ENCODE assay signal across 8 mouse cellular contexts in genomic region chr11:78177437-78177836, GRCm38 (mm10). TPM values are rescaled to one million over a fixed set of nuclear protein-coding genes. Genes with fewer than 3 reads are reported as not detected.
DNase-seq lines count a peak whose midpoint lies in the region; ATAC-seq and TF ChIP-seq lines count a peak whose summit lies in the region.

No protein-coding gene starts in this region.

- H3K27me3 ChIP-seq in heart, embryonic 16.5 days (ENCODE audit: control insufficient read depth, insufficient read depth, low read length): no peaks in the 10 kb centered on the region
- no peaks in the 10 kb centered on the region for H3K27me3 ChIP-seq in limb, embryonic 13.5 days
- H3K27me3 ChIP-seq in midbrain, embryonic 13.5 days: peaks cover 6% of the 10 kb centered on the region

- no peaks in the 10 kb centered on the region; the same call in none of the 2 replicates for H3K4me1 ChIP-seq in bone marrow, adult 2 months (ENCODE audit: control insufficient read depth, insufficient read depth, low read length)
- H3K4me1 ChIP-seq in heart, embryonic 16.5 days (ENCODE audit: control insufficient read depth, insufficient read depth, low read length): peaks cover 32% of the 10 kb centered on the region
- peaks cover 59% of the 10 kb centered on the region for H3K4me1 ChIP-seq in limb, embryonic 13.5 days
- H3K4me1 ChIP-seq in midbrain, embryonic 13.5 days (replicated peaks): peaks cover 61% of the 10 kb centered on the region

- TF ChIP-seq CTCF in bone marrow, adult 2 months (IDR thresholded peaks at IDR 0.05; ENCODE audit: control insufficient read depth, insufficient read depth, low read length): no peak

- H3K4me2 ChIP-seq in heart, embryonic 16.5 days (ENCODE audit: low read depth, low read length): peak overlapping the region; percentile 95
- peak overlapping the region; percentile 91 for H3K4me2 ChIP-seq in limb, embryonic 13.5 days (replicated peaks)
- peak overlapping the region; percentile 82 for H3K4me2 ChIP-seq in midbrain, embryonic 13.5 days (replicated peaks)

- H3K9me3 ChIP-seq in heart, embryonic 16.5 days (replicated peaks; ENCODE audit: control insufficient read depth, low read length): no peaks in the 10 kb centered on the region
- H3K9me3 ChIP-seq in limb, embryonic 13.5 days: no peaks in the 10 kb centered on the region
- no peaks in the 10 kb centered on the region for H3K9me3 ChIP-seq in midbrain, embryonic 13.5 days

- peak; percentile 27 for DNase-seq in cerebellum, adult 11-12 months
- DNase-seq in cerebellum, postnatal 14 days: no peak
- DNase-seq in left cerebral cortex, adult 18-20 months (ENCODE audit: low spot score in 2 of 2): no peak
- DNase-seq in layer of hippocampus, adult 11-12 months (ENCODE audit: low spot score): no peak

- no peak for TF ChIP-seq POLR2A in bone marrow, adult 2 months (IDR thresholded peaks at IDR 0.05; ENCODE audit: borderline replicate concordance, control insufficient read depth, low read depth, low read length)

- peaks cover 23% of the 10 kb centered on the region for H3K36me3 ChIP-seq in heart, embryonic 16.5 days (ENCODE audit: control insufficient read depth, insufficient read depth)
- peaks cover 36% of the 10 kb centered on the region for H3K36me3 ChIP-seq in limb, embryonic 13.5 days
- H3K36me3 ChIP-seq in midbrain, embryonic 13.5 days: peaks cover 27% of the 10 kb centered on the region

- ATAC-seq in heart, embryonic 16.5 days (replicated peaks; ENCODE audit: extremely low read depth, insufficient read depth, low FRiP score): no peak
- no peak for ATAC-seq in limb, embryonic 13.5 days (ENCODE audit: low FRiP score, low read depth)
- ATAC-seq in midbrain, embryonic 13.5 days: peak; percentile 10

- H3K4me3 ChIP-seq in bone marrow, adult 2 months (replicated peaks; ENCODE audit: control insufficient read depth, low read depth, low read length): peak overlapping the region; percentile 96
- peak overlapping the region; percentile 81 for H3K4me3 ChIP-seq in heart, embryonic 16.5 days (ENCODE audit: low read length)
- H3K4me3 ChIP-seq in limb, embryonic 13.5 days: peak overlapping the region; percentile 68
- H3K4me3 ChIP-seq in midbrain, embryonic 13.5 days (replicated peaks): peak overlapping the region; percentile 62

- under 1% methylated on average over 10 of the region's 10 CpGs for WGBS in bone marrow, adult 2 months
- WGBS in heart, embryonic 16.5 days: 2% methylated on average over 10 of the region's 10 CpGs
- 1% methylated on average over 10 of the region's 10 CpGs for WGBS in limb, embryonic 13.5 days
- under 1% methylated on average over 10 of the region's 10 CpGs for WGBS in midbrain, embryonic 13.5 days

- H3K9ac ChIP-seq in heart, embryonic 16.5 days (ENCODE audit: low read length): peak overlapping the region; percentile 77
- peak overlapping the region; percentile 66 for H3K9ac ChIP-seq in limb, embryonic 13.5 days
- H3K9ac ChIP-seq in midbrain, embryonic 13.5 days (replicated peaks): no peak overlapping the region; the same call in 1 of the 2 replicates

- H3K27ac ChIP-seq in bone marrow, adult 2 months (ENCODE audit: control insufficient read depth, insufficient read depth, low read depth, low read length, poor library complexity): peak overlapping the region; percentile 97
- H3K27ac ChIP-seq in heart, embryonic 16.5 days (ENCODE audit: low read length): peak overlapping the region; percentile 94
- H3K27ac ChIP-seq in limb, embryonic 13.5 days: peak overlapping the region; percentile 98
- H3K27ac ChIP-seq in midbrain, embryonic 13.5 days: no peak overlapping the region

RNA-seq across cellular contexts. Expression of gene Tlcd1, which starts 0.9 kb away (rescaled TPM):
- 48.0 and 66.6 TPM in 2 replicates for polyA plus RNA-seq in bone marrow, adult 2 months (2011; ENCODE audit: insufficient read depth, insufficient read length, low replicate concordance, missing spikeins)
- 14.2 and 16.1 TPM in 2 replicates for polyA plus RNA-seq in heart, embryonic 16.5 days (2015; fragmentation: Nextera tagmentation; extraction: Ambion mirVana)
- 13.5 and 14.1 TPM in 2 replicates for polyA plus RNA-seq in limb, embryonic 13.5 days (2015; fragmentation: Nextera tagmentation; extraction: Ambion mirVana)
- polyA plus RNA-seq in midbrain, embryonic 13.5 days (2015; fragmentation: Nextera tagmentation; extraction: Ambion mirVana): 5.0 and 5.9 TPM in 2 replicates
- total RNA-seq in left cerebral cortex, adult 18-20 months (2021): 10 to 100 TPM; 25.3 to 33.8 TPM

RNA-seq across cellular contexts. Expression of gene Nek8, which starts 1.0 kb away (rescaled TPM):
- 10.4 and 17.8 TPM in 2 replicates for polyA plus RNA-seq in bone marrow, adult 2 months (2011; ENCODE audit: insufficient read depth, insufficient read length, low replicate concordance, missing spikeins)
- 17.7 TPM in 2 replicates for polyA plus RNA-seq in heart, embryonic 16.5 days (2015; fragmentation: Nextera tagmentation; extraction: Ambion mirVana)
- polyA plus RNA-seq in limb, embryonic 13.5 days (2015; fragmentation: Nextera tagmentation; extraction: Ambion mirVana): 20.1 and 20.7 TPM in 2 replicates
- 4.7 and 5.2 TPM in 2 replicates for polyA plus RNA-seq in midbrain, embryonic 13.5 days (2015; fragmentation: Nextera tagmentation; extraction: Ambion mirVana)
- total RNA-seq in left cerebral cortex, adult 18-20 months (2021): 1 to 10 TPM; 3.2 to 3.5 TPM

RNA-seq across cellular contexts. Expression of gene Rpl23a, which starts 5.9 kb away (rescaled TPM):
- polyA plus RNA-seq in bone marrow, adult 2 months (2011; ENCODE audit: insufficient read depth, insufficient read length, low replicate concordance, missing spikeins): 181 and 299 TPM in 2 replicates
- polyA plus RNA-seq in heart, embryonic 16.5 days (2015; fragmentation: Nextera tagmentation; extraction: Ambion mirVana): 708 and 711 TPM in 2 replicates
- polyA plus RNA-seq in limb, embryonic 13.5 days (2015; fragmentation: Nextera tagmentation; extraction: Ambion mirVana): 1,373 and 1,384 TPM in 2 replicates
- polyA plus RNA-seq in midbrain, embryonic 13.5 days (2015; fragmentation: Nextera tagmentation; extraction: Ambion mirVana): 934 and 937 TPM in 2 replicates
- 100 to 1,000 TPM; 729 to 741 TPM for total RNA-seq in left cerebral cortex, adult 18-20 months (2021)

RNA-seq across cellular contexts. Expression of gene Rab34, which starts 10.8 kb away (rescaled TPM):
- 5.2 and 8.6 TPM in 2 replicates for polyA plus RNA-seq in bone marrow, adult 2 months (2011; ENCODE audit: insufficient read depth, insufficient read length, low replicate concordance, missing spikeins)
- polyA plus RNA-seq in heart, embryonic 16.5 days (2015; fragmentation: Nextera tagmentation; extraction: Ambion mirVana): 51.5 and 60.8 TPM in 2 replicates
- polyA plus RNA-seq in limb, embryonic 13.5 days (2015; fragmentation: Nextera tagmentation; extraction: Ambion mirVana): 171 and 185 TPM in 2 replicates
- 42.0 and 43.4 TPM in 2 replicates for polyA plus RNA-seq in midbrain, embryonic 13.5 days (2015; fragmentation: Nextera tagmentation; extraction: Ambion mirVana)
- 10 to 100 TPM; 15.2 to 18.0 TPM for total RNA-seq in left cerebral cortex, adult 18-20 months (2021)

RNA-seq across cellular contexts. Expression of gene Traf4, which starts 12.0 kb away (rescaled TPM):
- polyA plus RNA-seq in bone marrow, adult 2 months (2011; ENCODE audit: insufficient read depth, insufficient read length, low replicate concordance, missing spikeins): 20.6 and 30.0 TPM in 2 replicates
- 37.3 and 39.1 TPM in 2 replicates for polyA plus RNA-seq in heart, embryonic 16.5 days (2015; fragmentation: Nextera tagmentation; extraction: Ambion mirVana)
- 108 and 109 TPM in 2 replicates for polyA plus RNA-seq in limb, embryonic 13.5 days (2015; fragmentation: Nextera tagmentation; extraction: Ambion mirVana)
- polyA plus RNA-seq in midbrain, embryonic 13.5 days (2015; fragmentation: Nextera tagmentation; extraction: Ambion mirVana): 120 and 139 TPM in 2 replicates
- 1 to 10 TPM; 9.7 TPM for total RNA-seq in left cerebral cortex, adult 18-20 months (2021)
